Mouse (Mus musculus) CD4-positive, CD25-positive, alpha-beta regulatory T cell, adult 2 months (primary cell): ENCODE data around the gene Myt1l.

Experiments
- DNase-seq: peaks from one replicate; pipeline ENCODE4 v3.0.0-alpha.2; 2012; ENCODE audit warnings: low read depth, low spot score

Gene Myt1l

GRCm38 (mm10) chr12:29528031-29528771, at the start of gene Myt1l:
Gene Myt1l, plus strand, starts transcription at chr12:29528384.
- no peak for DNase-seq

GRCm38 (mm10) chr12:29486424-29487035, 41.7 kb upstream of the Myt1l start:
- no peak for DNase-seq

- no peak for DNase-seq
Observed at GRCm38 (mm10) chr12:29526236-29526644, 1.9 kb upstream of the Myt1l start.

GRCm38 (mm10) chr12:29527048-29527761, 979 bp upstream of the Myt1l start:
- no peak for DNase-seq

- DNase-seq, result no peak
Observed at GRCm38 (mm10) chr12:29530241-29530725, 2.1 kb downstream of the Myt1l start.

- DNase-seq, result no peak
Observed at GRCm38 (mm10) chr12:29530823-29531222, 2.6 kb downstream of the Myt1l start.

GRCm38 (mm10) chr12:29533071-29533876, 5.1 kb downstream of the Myt1l start:
- no peak for DNase-seq

GRCm38 (mm10) chr12:29534326-29534725, 6.1 kb downstream of the Myt1l start:
- no peak for DNase-seq

- DNase-seq, result no peak
Observed at GRCm38 (mm10) chr12:29534761-29535300, 6.6 kb downstream of the Myt1l start.

- DNase-seq, result no peak
Observed at GRCm38 (mm10) chr12:29537916-29538315, 9.7 kb downstream of the Myt1l start.

- DNase-seq, result no peak
Observed at GRCm38 (mm10) chr12:29538456-29538855, 10.3 kb downstream of the Myt1l start.

GRCm38 (mm10) chr12:29539106-29539505, 10.9 kb downstream of the Myt1l start:
- no peak for DNase-seq

- DNase-seq, result no peak
Observed at GRCm38 (mm10) chr12:29540741-29541140, 12.6 kb downstream of the Myt1l start.

GRCm38 (mm10) chr12:29546073-29546472, 17.9 kb downstream of the Myt1l start:
- DNase-seq, result no peak

- no peak for DNase-seq
Observed at GRCm38 (mm10) chr12:29547112-29547511, 18.9 kb downstream of the Myt1l start.

GRCm38 (mm10) chr12:29547755-29548154, 19.6 kb downstream of the Myt1l start:
- no peak for DNase-seq

GRCm38 (mm10) chr12:29553138-29553537, 25.0 kb downstream of the Myt1l start:
- no peak for DNase-seq

- no peak for DNase-seq
Observed at GRCm38 (mm10) chr12:29555718-29556117, 27.5 kb downstream of the Myt1l start.

- DNase-seq, result no peak
Observed at GRCm38 (mm10) chr12:29556408-29556807, 28.2 kb downstream of the Myt1l start.

- no peak for DNase-seq
Observed at GRCm38 (mm10) chr12:29556901-29557300, 28.7 kb downstream of the Myt1l start.

- no peak for DNase-seq
Observed at GRCm38 (mm10) chr12:29559769-29560168, 31.6 kb downstream of the Myt1l start.
